Mouse (Mus musculus) stomach, adult 2 months (tissue): ENCODE results near the gene Tagap. TPM values are rescaled to one million over a fixed set of nuclear protein-coding genes. Genes with fewer than 3 reads are reported as not detected.

Experiments used
- polyA plus RNA-seq: library from polyadenylated mRNA; depleted of rRNA; stranded (reverse); fragments of >200 nt; gene quantifications from 2 replicates; pipeline ENCODE4 v1.2.3, GENCODE M21; 2012; rRNA removed

Gene Tagap
- polyA plus RNA-seq, result 0.29 and 0.32 TPM in 2 replicates

DNA sequence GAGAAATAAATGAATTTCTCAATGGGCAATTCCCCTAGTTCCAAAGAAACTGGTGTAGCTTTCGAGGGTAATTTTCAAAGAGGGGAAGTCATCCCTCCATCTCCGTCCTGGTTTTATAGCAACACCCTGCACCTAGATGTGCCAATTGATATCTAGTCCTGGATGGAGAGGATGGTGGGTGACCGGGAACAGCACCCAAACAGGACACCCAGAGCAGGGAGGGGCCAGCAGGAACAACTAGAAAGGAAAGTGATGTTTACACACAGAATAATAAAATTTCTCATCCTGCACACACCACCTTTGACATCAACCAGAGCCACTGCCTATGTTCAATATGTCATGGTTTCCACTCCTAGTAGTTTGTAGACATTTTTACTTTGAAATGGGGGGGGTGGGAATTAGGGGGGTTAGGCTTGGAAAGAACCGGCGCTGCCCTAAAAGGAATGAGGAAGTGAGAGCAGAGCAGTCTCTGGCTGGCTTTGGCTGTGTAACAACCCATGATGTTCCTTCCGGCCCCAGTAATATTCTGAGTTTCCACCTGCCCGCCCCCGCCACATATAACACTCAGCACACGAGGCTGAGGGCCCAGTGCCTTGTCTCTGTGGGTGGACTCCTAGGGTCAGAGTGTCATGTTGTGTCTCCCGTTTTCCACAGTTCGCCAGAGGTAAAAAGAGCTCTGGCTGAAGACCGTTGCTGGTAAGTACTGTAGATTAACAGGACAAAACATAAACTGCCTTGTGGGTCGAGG lies at the start of gene Tagap:
TSS of gene Tagap (plus strand) at position 588 of the 748 bp plus-strand sequence.

DNA sequence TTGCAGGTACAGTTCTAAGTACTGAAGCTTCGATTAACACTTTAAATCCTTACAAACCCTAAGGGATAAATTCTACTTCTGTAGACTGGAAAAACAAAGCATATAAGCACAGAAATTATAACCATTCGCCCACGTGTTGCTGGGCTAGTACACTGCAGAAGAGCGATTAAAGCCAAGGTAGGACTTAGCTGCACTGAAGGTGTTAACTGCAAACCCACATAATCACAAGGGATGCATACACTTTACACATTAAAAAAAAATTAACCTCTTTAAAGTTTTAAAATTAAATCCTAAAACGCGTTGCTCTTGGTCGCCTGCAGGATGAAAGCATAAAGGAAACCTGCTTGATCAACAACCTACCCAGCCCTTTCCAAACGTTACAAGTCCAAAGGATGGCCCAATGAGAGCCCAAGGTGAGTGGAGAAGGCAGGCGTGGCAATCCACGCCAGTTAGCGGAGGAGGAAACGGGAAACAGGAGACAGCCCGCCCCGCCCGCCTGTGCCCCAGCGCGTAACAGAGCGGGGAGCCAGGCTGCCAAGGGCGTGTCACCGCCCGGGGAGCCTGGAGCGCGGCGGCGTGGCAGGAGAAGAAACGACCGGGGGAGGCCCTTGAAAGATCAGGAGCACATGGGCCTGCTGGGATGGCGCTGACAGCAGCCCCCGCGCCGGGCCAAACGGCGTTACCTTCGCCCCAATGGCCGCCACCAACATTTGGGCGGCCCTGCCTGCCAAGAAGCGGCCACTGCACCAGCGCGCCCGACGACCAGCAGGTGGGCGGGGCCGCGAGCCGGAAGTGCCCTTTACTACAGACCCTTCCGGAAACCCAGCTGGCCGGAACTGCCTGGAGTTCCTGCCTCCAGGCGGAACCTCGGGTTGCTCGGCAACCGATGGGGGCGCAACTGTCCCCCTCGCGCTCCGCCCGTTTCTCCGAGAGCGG lies 19.6 kb downstream of the Tagap start, which contains the start of gene Rsph3a:
TSS of gene Rsph3a (plus strand) at position 498 of the 936 bp plus-strand sequence.

Other genes with a start within 250 kb of the Tagap start
- gene Fndc1, start 98.7 kb upstream of the Tagap start, polyA plus RNA-seq, result 11.4 and 12.8 TPM in 2 replicates
- 42.0 and 89.5 TPM in 2 replicates for gene Rsph3a, start 19.6 kb downstream of the Tagap start, polyA plus RNA-seq
- 2.4 TPM in 1 of 2 replicates, not detected in the other for gene Gm49673, start 221.8 kb downstream of the Tagap start, polyA plus RNA-seq
- 14.6 and 14.8 TPM in 2 replicates for gene Rnaset2a, start 222.1 kb downstream of the Tagap start, polyA plus RNA-seq
- 0.18 and 0.29 TPM in 2 replicates for gene Fgfr1op, start 239.5 kb downstream of the Tagap start, polyA plus RNA-seq